Mouse (Mus musculus): ENCODE measurements around the gene Fbxl13. TPM values are rescaled to one million over a fixed set of nuclear protein-coding genes. Genes with fewer than 3 reads are reported as not detected.

Fbxl13 gene
- polyA plus RNA-seq (2015; fragmentation: Nextera tagmentation; extraction: Ambion mirVana), result 0.30 and 0.76 TPM in 2 replicates

DNA sequence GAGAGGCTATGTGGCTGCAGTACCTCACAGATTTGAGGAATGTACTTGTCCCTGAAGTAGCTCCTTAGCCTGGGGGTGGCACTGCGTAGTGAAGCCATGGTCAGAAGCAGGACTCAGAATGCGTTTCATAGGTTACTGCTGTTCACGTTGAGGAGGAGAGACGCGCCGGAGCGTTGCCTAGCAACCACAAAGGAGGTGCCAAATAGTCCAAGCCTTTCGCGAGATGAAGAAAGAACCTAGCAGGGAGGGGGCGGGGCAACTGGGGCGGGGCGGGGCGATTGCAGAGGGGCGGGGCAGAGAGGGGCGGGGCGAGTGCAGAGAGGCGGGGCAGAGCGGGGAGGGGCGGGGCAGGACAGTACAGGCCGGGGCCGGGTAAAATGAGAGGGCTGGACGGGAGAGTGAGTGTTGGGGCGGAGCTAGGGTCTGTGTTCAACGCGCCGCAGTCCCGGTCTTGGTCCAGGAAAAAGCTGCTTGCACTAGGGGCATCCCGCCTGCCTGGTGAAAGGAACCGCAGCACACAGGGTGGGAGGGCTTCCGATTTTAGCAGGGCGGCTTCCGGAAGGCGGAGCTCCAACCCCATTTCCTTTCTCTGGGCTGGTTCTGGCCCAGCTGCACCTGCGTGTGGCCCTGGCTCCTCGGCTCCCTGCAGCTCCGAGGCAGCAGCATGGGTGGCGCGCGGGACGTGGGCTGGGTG is at the start of gene Fbxl13, which contains the start of gene Armc10:
TSS of gene Fbxl13 (minus strand) at position 196 of the 694 bp plus-strand sequence.
TSS of gene Armc10 (plus strand) at position 375 of the 694 bp plus-strand sequence.

GRCm38 (mm10) chr5:21543409-21544201 is 101.8 kb downstream of the Fbxl13 start, which contains the start of gene Lrrc17:
Gene Lrrc17, plus strand, starts transcription at chr5:21543559.

Other genes with a start within 250 kb of the Fbxl13 start
- gene Ccdc146, start 221.0 kb downstream of the Fbxl13 start, polyA plus RNA-seq (2015; fragmentation: Nextera tagmentation; extraction: Ambion mirVana), result 0.12 and 0.17 TPM in 2 replicates
- 3.9 and 7.6 TPM in 2 replicates for gene Fam185a, start 220.7 kb downstream of the Fbxl13 start, polyA plus RNA-seq (2015; fragmentation: Nextera tagmentation; extraction: Ambion mirVana)
- 26.3 and 44.2 TPM in 2 replicates for gene Lrrc17, start 102.1 kb downstream of the Fbxl13 start, polyA plus RNA-seq (2015; fragmentation: Nextera tagmentation; extraction: Ambion mirVana)
- gene Armc10, start 179 bp upstream of the Fbxl13 start, polyA plus RNA-seq (2015; fragmentation: Nextera tagmentation; extraction: Ambion mirVana), result 15.6 and 22.4 TPM in 2 replicates
- 7.9 and 14.2 TPM in 2 replicates for gene Napepld, start 55.8 kb upstream of the Fbxl13 start, polyA plus RNA-seq (2015; fragmentation: Nextera tagmentation; extraction: Ambion mirVana)
- gene Pmpcb, start 91.5 kb upstream of the Fbxl13 start, polyA plus RNA-seq (2015; fragmentation: Nextera tagmentation; extraction: Ambion mirVana), result 99.4 and 155 TPM in 2 replicates
- 37.2 and 50.4 TPM in 2 replicates for gene Dnajc2, start 139.6 kb upstream of the Fbxl13 start, polyA plus RNA-seq (2015; fragmentation: Nextera tagmentation; extraction: Ambion mirVana)
- 121 and 159 TPM in 2 replicates for gene Psmc2, start 139.6 kb upstream of the Fbxl13 start, polyA plus RNA-seq (2015; fragmentation: Nextera tagmentation; extraction: Ambion mirVana)
- 0.06 and 0.11 TPM in 2 replicates for gene Slc26a5, start 220.0 kb upstream of the Fbxl13 start, polyA plus RNA-seq (2015; fragmentation: Nextera tagmentation; extraction: Ambion mirVana)